Mouse (Mus musculus) thymus, adult 2 months (tissue): Measurements from ENCODE around the gene D630045J12Rik. TPM values are rescaled to one million over a fixed set of nuclear protein-coding genes. Genes with fewer than 3 reads are reported as not detected.

Experiments
- DNase-seq: peaks from one replicate; pipeline ENCODE4 v3.0.0; 2021
- H3K27ac ChIP-seq: fragments of 200-500 bp; 2 replicates; pipeline ENCODE4 v1.5.1; 2012; ENCODE audit warnings: low read length, control low read depth; ENCODE audit not compliant: control insufficient read depth, insufficient read depth
- H3K27me3 ChIP-seq: fragments of 200-500 bp; 2 replicates; pipeline ENCODE4 v1.6.1; 2012; ENCODE audit warnings: mild to moderate bottlenecking, low read length, moderate library complexity, mixed read lengths; ENCODE audit not compliant: control insufficient read depth, insufficient read depth
- H3K36me3 ChIP-seq: fragments of 200-500 bp; 2 replicates; pipeline ENCODE4 v1.6.1; 2012; ENCODE audit warnings: mild to moderate bottlenecking, low read length, moderate library complexity; ENCODE audit not compliant: control insufficient read depth, insufficient read depth
- H3K4me1 ChIP-seq: fragments of 200-500 bp; replicated peaks from 2 replicates; pipeline ENCODE4 v1.6.1; 2012; ENCODE audit warnings: low read length; ENCODE audit not compliant: control insufficient read depth, insufficient read depth
- H3K4me3 ChIP-seq: fragments of 200-500 bp; 2 replicates; pipeline ENCODE4 v1.5.1; 2012; ENCODE audit warnings: mild to moderate bottlenecking, low read length, control low read depth, moderate library complexity; ENCODE audit not compliant: control insufficient read depth, insufficient read depth
- CTCF ChIP-seq: fragments of 200-500 bp; IDR thresholded peaks from 2 replicates; pipeline ENCODE4 v1.5.1; 2012; ENCODE audit warnings: mild to moderate bottlenecking, control low read depth, low read length, moderate library complexity, borderline replicate concordance; ENCODE audit not compliant: control insufficient read depth, poor library complexity, insufficient read depth; ENCODE audit errors: extremely low read depth
- POLR2A ChIP-seq: fragments of 200-500 bp; IDR thresholded peaks from 2 replicates; pipeline ENCODE4 v1.6.1; 2012; ENCODE audit warnings: mild to moderate bottlenecking, low read length, control low read depth, moderate library complexity; ENCODE audit not compliant: control insufficient read depth, poor library complexity, insufficient read depth; ENCODE audit errors: extremely low read depth
- WGBS: fragments of 180-500 bp; shearing (Covaris S2); methylation state at CpG from one replicate; pipeline ENCODE4 v1.1.7; 2018; 5-methylcytosine and 5-hydroxymethylcytosine counted together
- polyA plus RNA-seq: library from polyadenylated mRNA; depleted of rRNA; stranded (reverse); fragments of >200 nt; gene quantifications from 2 replicates; pipeline ENCODE4 v1.2.3, GENCODE M21; 2012

Gene D630045J12Rik
- polyA plus RNA-seq, 1 experiment = 0.82 TPM

- H3K36me3 ChIP-seq = no peaks in the 10 kb centered on the region
- TF ChIP-seq CTCF (no peak), POLR2A (no peak)
- WGBS = 91% methylated on average over 8 of the region's 8 CpGs
- no peak for DNase-seq
- H3K27ac ChIP-seq = no peak overlapping the region
- H3K27me3 ChIP-seq = no peaks in the 10 kb centered on the region
- H3K4me1 ChIP-seq = no peaks in the 10 kb centered on the region
- no peak overlapping the region for H3K4me3 ChIP-seq
Measured at GRCm38 (mm10) chr6:38134806-38135559, 118.8 kb downstream of the D630045J12Rik start.

GRCm38 (mm10) chr6:38131801-38132231, 122.0 kb downstream of the D630045J12Rik start:
- H3K4me1 ChIP-seq = no peaks in the 10 kb centered on the region
- H3K4me3 ChIP-seq = no peak overlapping the region
- no peak for DNase-seq
- H3K27me3 ChIP-seq = no peaks in the 10 kb centered on the region
- H3K27ac ChIP-seq = no peak overlapping the region
- no peak for TF ChIP-seq CTCF
- 90% methylated on average over 4 of the region's 4 CpGs for WGBS
- no peaks in the 10 kb centered on the region for H3K36me3 ChIP-seq

GRCm38 (mm10) chr6:38129883-38130282, 123.9 kb downstream of the D630045J12Rik start:
- WGBS = 97% methylated on average over 5 of the region's 5 CpGs
- no peak for DNase-seq
- no peaks in the 10 kb centered on the region for H3K27me3 ChIP-seq
- no peaks in the 10 kb centered on the region for H3K36me3 ChIP-seq
- TF ChIP-seq CTCF = no peak
- no peak for TF ChIP-seq POLR2A
- no peak overlapping the region for H3K4me3 ChIP-seq
- H3K4me1 ChIP-seq = no peaks in the 10 kb centered on the region
- no peak overlapping the region for H3K27ac ChIP-seq

- WGBS = 95% methylated on average over 14 of the region's 14 CpGs
- TF ChIP-seq CTCF (no peak), POLR2A (no peak)
- Histone ChIP-seq H3K27me3 (no peaks in the 10 kb centered on the region), H3K27ac (no peak overlapping the region), H3K4me3 (no peak overlapping the region), H3K36me3 (no peaks in the 10 kb centered on the region), H3K4me1 (no peaks in the 10 kb centered on the region)
- DNase-seq = no peak
Measured at GRCm38 (mm10) chr6:38128115-38128514, 125.7 kb downstream of the D630045J12Rik start.

GRCm38 (mm10) chr6:38125462-38125861, 128.3 kb downstream of the D630045J12Rik start:
- Histone ChIP-seq H3K27ac (no peak overlapping the region), H3K27me3 (no peaks in the 10 kb centered on the region), H3K36me3 (no peaks in the 10 kb centered on the region), H3K4me1 (peaks cover 2% of the 10 kb centered on the region), H3K4me3 (no peak overlapping the region)
- DNase-seq = no peak
- TF ChIP-seq POLR2A (no peak), CTCF (no peak)
- WGBS = 98% methylated on average over 3 of the region's 3 CpGs

GRCm38 (mm10) chr6:38124882-38125281, 128.9 kb downstream of the D630045J12Rik start:
- 95% methylated on average over 5 of the region's 5 CpGs for WGBS

More at GRCm38 (mm10) chr6:38124882-38125281, 128.9 kb downstream of the D630045J12Rik start:
- H3K27me3 ChIP-seq = no peaks in the 10 kb centered on the region
- peaks cover 2% of the 10 kb centered on the region for H3K4me1 ChIP-seq
- no peak overlapping the region for H3K27ac ChIP-seq
- DNase-seq = no peak
- no peaks in the 10 kb centered on the region for H3K36me3 ChIP-seq
- TF ChIP-seq CTCF (no peak), POLR2A (no peak)
- H3K4me3 ChIP-seq = no peak overlapping the region
